Mouse (Mus musculus) hindbrain, embryonic 14.5 days (tissue): ENCODE measurements around the gene Lpar3. TPM values are rescaled to one million over a fixed set of nuclear protein-coding genes. Genes with fewer than 3 reads are reported as not detected.

ENCODE experiments used
- ATAC-seq: fragments of 200-750 bp; cut with Nextera tagmentation; 2 replicates; pipeline ENCODE4 v1.8.0; 2017; ENCODE audit warnings: moderate number of reproducible peaks, mild to moderate bottlenecking, moderate TSS enrichment, moderate library complexity; ENCODE audit not compliant: low FRiP score
- DNase-seq: peaks from one replicate; pipeline ENCODE4 v3.0.0-alpha.2; 2015; ENCODE audit warnings: low spot score
- H3K27ac ChIP-seq: fragments of 300-500 bp; sonication (generic); 2 replicates; pipeline ENCODE4 v1.5.1; 2014; ENCODE audit warnings: mild to moderate bottlenecking, moderate library complexity
- H3K27me3 ChIP-seq: fragments of 300-500 bp; sonication (generic); 2 replicates; pipeline ENCODE4 v1.6.1; 2014; ENCODE audit warnings: mild to moderate bottlenecking, low read length, mixed read lengths; ENCODE audit not compliant: control insufficient read depth, insufficient read depth
- H3K36me3 ChIP-seq: fragments of 300-500 bp; sonication (generic); replicated peaks from 2 replicates; pipeline ENCODE4 v1.6.1; 2014; ENCODE audit not compliant: control insufficient read depth, insufficient read depth
- H3K4me1 ChIP-seq: fragments of 300-500 bp; sonication (generic); replicated peaks from 2 replicates; pipeline ENCODE4 v1.6.1; 2014; ENCODE audit warnings: antibody characterized with exemption, low read length, mixed read lengths; ENCODE audit not compliant: control insufficient read depth, insufficient read depth
- H3K4me2 ChIP-seq: fragments of 300-500 bp; sonication (generic); replicated peaks from 2 replicates; pipeline ENCODE4 v1.6.1; 2014; ENCODE audit warnings: mild to moderate bottlenecking, moderate library complexity
- H3K4me3 ChIP-seq: fragments of 300-500 bp; sonication (generic); replicated peaks from 2 replicates; pipeline ENCODE4 v1.5.1; 2014; ENCODE audit warnings: mild to moderate bottlenecking, low read length
- H3K9ac ChIP-seq: fragments of 300-500 bp; sonication (generic); 2 replicates; pipeline ENCODE4 v1.6.1; 2014
- H3K9me3 ChIP-seq: fragments of 300-500 bp; sonication (generic); 2 replicates; pipeline ENCODE4 v1.6.1; 2016; ENCODE audit warnings: low read length; ENCODE audit not compliant: control insufficient read depth
- WGBS: fragments of 180-500 bp; shearing (Covaris S2); extraction: QIAGEN DNeasy Blood & Tissue Kit; methylation state at CpG from one replicate; pipeline ENCODE4 v1.1.7; 2014; 5-methylcytosine and 5-hydroxymethylcytosine counted together
- polyA plus RNA-seq: library from polyadenylated mRNA; unstranded; fragments of >200 nt; fragmentation: Nextera tagmentation; extraction: Ambion mirVana; gene quantifications from 2 replicates; pipeline ENCODE4 v1.2.1, GENCODE M21; 2014

The Lpar3 gene
- polyA plus RNA-seq, 1 experiment from 2014 or later = 0.37 TPM

- WGBS = 82% methylated on average over 7 of the region's 7 CpGs
- Histone ChIP-seq H3K9ac (no peak overlapping the region), H3K27me3 (peaks cover 35% of the 10 kb centered on the region), H3K9me3 (no peaks in the 10 kb centered on the region), H3K4me1 (peaks cover 10% of the 10 kb centered on the region; the same call in 1 of the 2 replicates), H3K4me3 (no peak overlapping the region), H3K4me2 (no peak overlapping the region), H3K36me3 (no peaks in the 10 kb centered on the region), H3K27ac (no peak overlapping the region)
- ATAC-seq (no peak), DNase-seq (no peak)
Observed at GRCm38 (mm10) chr3:146225061-146225761, 4.4 kb downstream of the Lpar3 start.

DNA sequence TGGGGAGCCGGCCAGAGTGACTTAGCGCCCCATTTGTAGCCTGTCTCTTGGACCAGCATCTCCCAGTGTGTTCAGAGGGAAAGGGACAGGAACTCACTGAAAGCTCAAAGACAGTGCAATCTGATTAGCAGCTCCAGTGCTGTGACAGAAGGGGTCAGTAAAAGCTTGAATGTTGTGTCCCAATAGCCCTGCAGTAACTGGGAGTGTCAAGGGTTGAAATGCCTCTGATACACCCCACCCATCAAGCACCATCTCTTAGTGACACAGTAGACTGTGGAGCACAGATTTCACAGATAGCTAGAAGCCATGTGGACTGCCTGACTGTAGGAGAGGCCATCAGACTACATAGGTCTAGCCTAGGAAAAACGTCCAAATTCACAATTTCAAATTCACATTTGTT is 6.7 kb downstream of the Lpar3 start:
- DNase-seq (no peak), ATAC-seq (no peak)
- H3K36me3 ChIP-seq = no peaks in the 10 kb centered on the region
- no peak overlapping the region for H3K9ac ChIP-seq
- H3K27ac ChIP-seq = no peak overlapping the region
- H3K9me3 ChIP-seq = no peaks in the 10 kb centered on the region
- no peak overlapping the region for H3K4me2 ChIP-seq
- H3K4me1 ChIP-seq = no peaks in the 10 kb centered on the region
- 67% methylated on average over 3 of the region's 3 CpGs for WGBS
- no peak overlapping the region for H3K4me3 ChIP-seq
- peaks cover 13% of the 10 kb centered on the region for H3K27me3 ChIP-seq

DNA sequence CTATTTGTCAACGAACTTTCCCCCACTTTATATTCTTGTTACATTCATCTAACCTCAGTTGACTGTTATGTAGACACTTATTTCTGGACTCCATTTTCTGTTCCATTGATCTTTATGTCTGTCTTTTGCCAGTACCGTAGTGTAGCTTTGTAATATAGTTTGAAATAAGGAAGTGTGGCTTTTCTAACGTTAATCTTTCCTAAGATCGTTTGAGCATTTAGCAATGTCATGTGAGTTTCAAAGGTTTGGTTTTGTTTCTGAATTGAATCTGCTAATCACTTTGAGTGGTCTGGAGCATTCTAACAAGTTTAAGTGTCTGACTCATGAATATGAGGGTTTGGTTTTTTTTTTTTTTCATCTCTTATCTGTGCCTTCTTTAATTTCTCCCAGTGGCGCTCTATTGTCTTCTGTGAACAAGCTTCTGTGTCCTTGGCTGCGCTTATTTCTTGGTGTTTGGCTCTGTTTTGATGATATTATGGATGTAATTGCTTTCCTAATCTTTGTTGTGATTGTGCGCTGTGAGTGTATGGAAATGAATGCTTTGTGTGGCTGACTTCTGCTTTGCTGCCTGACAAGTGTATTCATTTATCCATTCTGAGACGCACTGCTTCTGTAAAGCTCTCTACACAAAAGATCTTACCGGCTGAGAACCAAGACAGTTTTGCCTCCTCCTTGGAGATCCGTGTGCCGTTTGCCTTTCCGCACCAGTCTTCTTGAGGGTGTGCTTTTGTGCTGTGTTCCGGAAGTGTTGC is 8.0 kb downstream of the Lpar3 start:
- H3K27me3 ChIP-seq = peaks cover under 1% of the 10 kb centered on the region; the same call in 1 of the 2 replicates
- no peaks in the 10 kb centered on the region for H3K36me3 ChIP-seq
- DNase-seq (no peak), ATAC-seq (no peak)
- H3K27ac ChIP-seq = no peak overlapping the region
- no peak overlapping the region for H3K4me3 ChIP-seq
- no peak overlapping the region for H3K4me2 ChIP-seq
- no peak overlapping the region for H3K9ac ChIP-seq
- WGBS = 48% methylated on average over 13 of the region's 13 CpGs
- H3K4me1 ChIP-seq = no peaks in the 10 kb centered on the region
- no peaks in the 10 kb centered on the region for H3K9me3 ChIP-seq

- Histone ChIP-seq H3K36me3 (no peaks in the 10 kb centered on the region), H3K4me2 (no peak overlapping the region)
- no peak for DNase-seq
Observed at GRCm38 (mm10) chr3:146232708-146233107, 11.9 kb downstream of the Lpar3 start.

DNA sequence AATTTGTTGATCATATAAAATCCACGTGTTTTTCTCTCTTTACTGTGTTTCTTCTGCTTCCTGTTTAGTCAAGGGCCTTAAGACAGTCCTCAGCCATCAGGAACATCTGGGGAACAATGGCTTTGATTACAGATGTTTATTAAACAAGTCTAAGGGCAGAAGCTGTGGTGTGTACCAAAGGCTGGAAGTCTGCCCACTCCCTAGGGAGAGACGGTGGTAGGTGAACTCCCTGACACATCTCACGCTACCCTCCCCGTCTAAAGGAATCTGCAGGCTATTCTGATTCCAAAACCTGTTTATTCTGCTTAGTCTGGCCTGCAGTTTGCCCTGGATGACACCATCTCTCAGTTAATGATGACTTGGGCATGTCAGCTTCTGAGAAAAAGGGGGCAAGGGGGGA is 13.0 kb downstream of the Lpar3 start:
- no peaks in the 10 kb centered on the region for H3K4me1 ChIP-seq
- no peaks in the 10 kb centered on the region for H3K36me3 ChIP-seq
- no peak overlapping the region for H3K4me2 ChIP-seq
- no peak for ATAC-seq
- no peak overlapping the region for H3K4me3 ChIP-seq
- DNase-seq = no peak
- H3K9me3 ChIP-seq = no peaks in the 10 kb centered on the region
- no peak overlapping the region for H3K27ac ChIP-seq
- no peaks in the 10 kb centered on the region for H3K27me3 ChIP-seq
- H3K9ac ChIP-seq = no peak overlapping the region
- 70% methylated on average over 4 of the region's 4 CpGs for whole genome bisulfite sequencing

More at GRCm38 (mm10) chr3:146232708-146233107, 11.9 kb downstream of the Lpar3 start:
- no peak overlapping the region for H3K9ac ChIP-seq
- no peaks in the 10 kb centered on the region for H3K4me1 ChIP-seq
- H3K4me3 ChIP-seq = no peak overlapping the region
- no peak overlapping the region for H3K27ac ChIP-seq
- ATAC-seq = no peak
- 85% methylated on average over 7 of the region's 7 CpGs for WGBS
- no peaks in the 10 kb centered on the region for H3K27me3 ChIP-seq
- no peaks in the 10 kb centered on the region for H3K9me3 ChIP-seq

GRCm38 (mm10) chr3:146234530-146234929 is 13.8 kb downstream of the Lpar3 start:
- Histone ChIP-seq H3K9ac (no peak overlapping the region), H3K36me3 (no peaks in the 10 kb centered on the region), H3K27ac (no peak overlapping the region), H3K9me3 (no peaks in the 10 kb centered on the region), H3K27me3 (no peaks in the 10 kb centered on the region), H3K4me1 (no peaks in the 10 kb centered on the region), H3K4me3 (no peak overlapping the region), H3K4me2 (no peak overlapping the region)
- ATAC-seq (no peak), DNase-seq (no peak)
- WGBS = 76% methylated on average over 10 of the region's 10 CpGs

DNA sequence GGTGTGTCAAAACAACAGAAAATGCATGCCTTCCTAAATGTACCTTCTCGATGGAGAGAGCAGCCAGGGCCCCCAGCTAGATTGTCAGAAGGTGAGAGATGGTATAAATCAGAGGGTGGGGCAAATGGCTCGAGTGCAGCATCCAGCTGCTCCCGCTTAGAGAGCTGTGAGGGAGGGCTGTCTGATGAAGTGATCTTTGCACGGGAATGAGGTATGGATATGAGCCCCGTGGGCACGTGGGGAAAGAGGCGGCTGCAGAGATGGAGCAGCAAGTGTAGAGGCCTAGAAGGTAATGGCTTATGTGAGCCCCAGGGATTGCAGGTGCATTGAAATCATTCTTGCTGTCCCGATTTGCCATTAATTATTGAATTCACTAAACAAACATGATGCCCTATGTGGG is 15.5 kb downstream of the Lpar3 start:
- 49% methylated on average over 8 of the region's 8 CpGs for WGBS
- H3K9ac ChIP-seq = no peak overlapping the region
- DNase-seq = no peak
- no peaks in the 10 kb centered on the region for H3K27me3 ChIP-seq
- H3K4me2 ChIP-seq = no peak overlapping the region
- no peak overlapping the region for H3K4me3 ChIP-seq
- ATAC-seq = 0 out of 2 replicates have a peak, but pooled peaks have one; percentile 55
- no peaks in the 10 kb centered on the region for H3K4me1 ChIP-seq
- no peaks in the 10 kb centered on the region for H3K36me3 ChIP-seq
- no peak overlapping the region for H3K27ac ChIP-seq
- H3K9me3 ChIP-seq = no peaks in the 10 kb centered on the region

GRCm38 (mm10) chr3:146237676-146238075 is 16.9 kb downstream of the Lpar3 start:
- no peaks in the 10 kb centered on the region for H3K36me3 ChIP-seq
- no peaks in the 10 kb centered on the region for H3K27me3 ChIP-seq
- no peak overlapping the region for H3K27ac ChIP-seq
- 75% methylated on average over 5 of the region's 5 CpGs for WGBS
- no peaks in the 10 kb centered on the region for H3K4me1 ChIP-seq
- no peak overlapping the region for H3K4me3 ChIP-seq
- no peak for DNase-seq
- no peak for ATAC-seq
- H3K9me3 ChIP-seq = no peaks in the 10 kb centered on the region
- H3K4me2 ChIP-seq = no peak overlapping the region
- no peak overlapping the region for H3K9ac ChIP-seq

- DNase-seq = no peak
- H3K9ac ChIP-seq = no peak overlapping the region
- no peaks in the 10 kb centered on the region for H3K4me1 ChIP-seq
- no peaks in the 10 kb centered on the region for H3K36me3 ChIP-seq
- H3K27ac ChIP-seq = no peak overlapping the region
- H3K4me2 ChIP-seq = no peak overlapping the region
- no peak for ATAC-seq
- H3K4me3 ChIP-seq = no peak overlapping the region
- no peaks in the 10 kb centered on the region for H3K9me3 ChIP-seq
- no peaks in the 10 kb centered on the region for H3K27me3 ChIP-seq
- WGBS = 96% methylated on average over 1 of the region's 1 CpGs
Observed at GRCm38 (mm10) chr3:146244630-146245029, 23.9 kb downstream of the Lpar3 start.
